Mouse (Mus musculus): ENCODE data around the gene Atp8b2.

DNA sequence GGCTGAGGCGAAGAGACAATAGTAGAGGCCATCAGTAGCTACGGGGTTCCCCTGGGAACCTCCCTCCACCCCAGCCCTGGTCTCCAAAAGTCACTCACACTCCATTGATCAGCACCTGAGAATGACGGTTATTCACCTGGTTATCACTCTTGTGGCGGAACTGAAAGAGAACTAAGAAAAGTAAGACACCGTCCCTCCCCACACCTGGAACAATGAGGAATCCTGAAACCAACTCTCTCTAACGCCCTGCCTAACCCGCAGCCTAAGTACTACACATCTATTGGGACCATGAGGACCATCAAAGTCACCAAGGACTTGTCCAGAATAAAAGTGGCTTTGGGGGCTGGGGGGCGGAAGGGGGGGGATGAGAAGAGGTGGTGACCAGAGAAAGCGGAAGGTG lies 5.4 kb downstream of the Atp8b2 start:
- TF ChIP-seq CTCF (IDR thresholded peaks at IDR 0.05), result no peak
- no peak for TF ChIP-seq POLR2A (IDR thresholded peaks at IDR 0.05; ENCODE audit: insufficient read depth, low read depth, low read length)
